Comparison of ENCODE assay signal across 7 mouse cellular contexts in genomic region chr1:72284539-72284938, GRCm38 (mm10). TPM values are rescaled to one million over a fixed set of nuclear protein-coding genes. Genes with fewer than 3 reads are reported as not detected.
A peak's percentile ranks its signal among the peaks of the same experiment; 100 is the strongest.
DNase-seq lines count a peak whose midpoint lies in the region; ATAC-seq and TF ChIP-seq lines count a peak whose summit lies in the region.

No protein-coding gene starts in this region.

- no peak overlapping the region for H3K27ac ChIP-seq in lung, embryonic 14.5 days (ENCODE audit: low read depth)
- H3K27ac ChIP-seq in forebrain, embryonic 10.5 days: peak overlapping the region; percentile 88; the same call in 1 of the 2 replicates
- H3K27ac ChIP-seq in neural tube, embryonic 13.5 days (replicated peaks): peak overlapping the region; percentile 93

- TF ChIP-seq CTCF in lung, embryonic 14.5 days (IDR thresholded peaks at IDR 0.05; ENCODE audit: low read depth): no peak

- peak overlapping the region; percentile 59 for H3K4me3 ChIP-seq in lung, embryonic 14.5 days (ENCODE audit: low read depth, low read length)
- H3K4me3 ChIP-seq in forebrain, embryonic 10.5 days: peak overlapping the region; percentile 68
- peak overlapping the region; percentile 51 for H3K4me3 ChIP-seq in neural tube, embryonic 13.5 days

- H3K4me2 ChIP-seq in lung, embryonic 14.5 days: peak overlapping the region; percentile 90
- H3K4me2 ChIP-seq in neural tube, embryonic 13.5 days: peak overlapping the region; percentile 88

- H3K4me1 ChIP-seq in lung, embryonic 14.5 days (ENCODE audit: insufficient read depth): no peaks in the 10 kb centered on the region
- H3K4me1 ChIP-seq in forebrain, embryonic 10.5 days: peaks cover 26% of the 10 kb centered on the region
- H3K4me1 ChIP-seq in neural tube, embryonic 13.5 days (replicated peaks): peaks cover 39% of the 10 kb centered on the region

- H3K9ac ChIP-seq in lung, embryonic 14.5 days: peak overlapping the region; percentile 1; the same call in 1 of the 2 replicates
- H3K9ac ChIP-seq in neural tube, embryonic 13.5 days: peak overlapping the region; percentile 82

- WGBS in lung, embryonic 14.5 days: 7% methylated on average over 5 of the region's 5 CpGs
- WGBS in forebrain, embryonic 10.5 days: 9% methylated on average over 5 of the region's 5 CpGs
- 8% methylated on average over 5 of the region's 5 CpGs for WGBS in neural tube, embryonic 13.5 days

- no peaks in the 10 kb centered on the region for H3K36me3 ChIP-seq in lung, embryonic 14.5 days (ENCODE audit: insufficient read depth)
- H3K36me3 ChIP-seq in forebrain, embryonic 10.5 days (replicated peaks): no peaks in the 10 kb centered on the region
- H3K36me3 ChIP-seq in neural tube, embryonic 13.5 days: peaks cover 7% of the 10 kb centered on the region

- H3K9me3 ChIP-seq in lung, embryonic 14.5 days (ENCODE audit: low read depth, low read length): no peaks in the 10 kb centered on the region
- H3K9me3 ChIP-seq in forebrain, embryonic 10.5 days: no peaks in the 10 kb centered on the region
- H3K9me3 ChIP-seq in neural tube, embryonic 13.5 days: no peaks in the 10 kb centered on the region; the same call in 1 of the 2 replicates

- DNase-seq in lung, embryonic 14.5 days: no peak
- no peak for DNase-seq in lung, adult 18-20 months
- DNase-seq in forebrain, embryonic 10.5 days (ENCODE audit: extremely low spot score, low spot score): no peak
- DNase-seq in urinary bladder, adult 2 months (ENCODE audit: low spot score): no peak
- DNase-seq in kidney, adult 18-20 months: no peak

- ATAC-seq in lung, embryonic 14.5 days (ENCODE audit: insufficient read depth): peak; percentile 42
- peak; percentile 19 for ATAC-seq in inflammation-experienced regulatory T-cells, adult 6 months
- ATAC-seq in neural tube, embryonic 13.5 days (ENCODE audit: low read depth): peak; percentile 81

- H3K27me3 ChIP-seq in lung, embryonic 14.5 days (ENCODE audit: insufficient read depth, low read length): no peaks in the 10 kb centered on the region
- H3K27me3 ChIP-seq in forebrain, embryonic 10.5 days (ENCODE audit: poor library complexity, severe bottlenecking): peaks cover 16% of the 10 kb centered on the region
- H3K27me3 ChIP-seq in neural tube, embryonic 13.5 days: no peaks in the 10 kb centered on the region

RNA-seq across cellular contexts. Expression of gene Tmem169, which starts 0.4 kb away (rescaled TPM):
- polyA plus RNA-seq in lung, embryonic 14.5 days (2014; fragmentation: Nextera tagmentation; extraction: Ambion mirVana): 1.1 and 2.3 TPM in 2 replicates
- 3.1 and 3.3 TPM in 2 replicates for polyA plus RNA-seq in forebrain, embryonic 10.5 days (2016; fragmentation: Nextera tagmentation; extraction: Ambion mirVana)
- not detected for polyA plus RNA-seq in inflammation-experienced regulatory T-cells, adult 6 months (2017; shearing (Covaris generic))
- 33.4 and 37.3 TPM in 2 replicates for polyA plus RNA-seq in neural tube, embryonic 13.5 days (2015; fragmentation: Nextera tagmentation; extraction: Ambion mirVana)
- polyA plus RNA-seq in urinary bladder, adult 2 months (2012; rRNA removed): 0.15 and 0.21 TPM in 2 replicates

RNA-seq across cellular contexts. Expression of gene Pecr, which starts 0.4 kb away (rescaled TPM):
- 22.7 and 25.6 TPM in 2 replicates for polyA plus RNA-seq in lung, embryonic 14.5 days (2014; fragmentation: Nextera tagmentation; extraction: Ambion mirVana)
- polyA plus RNA-seq in forebrain, embryonic 10.5 days (2016; fragmentation: Nextera tagmentation; extraction: Ambion mirVana): 22.5 and 23.5 TPM in 2 replicates
- 1 to 10 TPM; 3.4 to 4.2 (median 4.1) TPM for polyA plus RNA-seq in inflammation-experienced regulatory T-cells, adult 6 months (2017; shearing (Covaris generic))
- polyA plus RNA-seq in neural tube, embryonic 13.5 days (2015; fragmentation: Nextera tagmentation; extraction: Ambion mirVana): 8.7 and 9.6 TPM in 2 replicates
- polyA plus RNA-seq in urinary bladder, adult 2 months (2012; rRNA removed): 15.3 and 16.5 TPM in 2 replicates

RNA-seq across cellular contexts. Expression of gene Xrcc5, which starts 22.7 kb away (rescaled TPM):
- 36.2 and 36.8 TPM in 2 replicates for polyA plus RNA-seq in lung, embryonic 14.5 days (2014; fragmentation: Nextera tagmentation; extraction: Ambion mirVana)
- 49.1 and 52.2 TPM in 2 replicates for polyA plus RNA-seq in forebrain, embryonic 10.5 days (2016; fragmentation: Nextera tagmentation; extraction: Ambion mirVana)
- polyA plus RNA-seq in inflammation-experienced regulatory T-cells, adult 6 months (2017; shearing (Covaris generic)): 10 to 100 TPM; 23.7 to 29.9 (median 26.1) TPM
- polyA plus RNA-seq in neural tube, embryonic 13.5 days (2015; fragmentation: Nextera tagmentation; extraction: Ambion mirVana): 26.3 and 29.5 TPM in 2 replicates
- polyA plus RNA-seq in urinary bladder, adult 2 months (2012; rRNA removed): 17.8 and 18.4 TPM in 2 replicates

Comparison
In these comparisons a context has a peak if more than half of its experiments do, and no peak if none do; other contexts are left out.
1. ATAC-seq: peak in every context shown above with its lines; median percentile 81 in neural tube, embryonic 13.5 days; 42 in lung, embryonic 14.5 days; 19 in inflammation-experienced regulatory T-cells, adult 6 months.